ENCODE assay signal across 8 mouse cellular contexts in genomic region chr2:71368086-71368485, GRCm38 (mm10). TPM values are rescaled to one million over a fixed set of nuclear protein-coding genes. Genes with fewer than 3 reads are reported as not detected.
DNase-seq lines count a peak whose midpoint lies in the region; ATAC-seq and TF ChIP-seq lines count a peak whose summit lies in the region.

No protein-coding gene starts in this region.

- no peak for ATAC-seq in limb, embryonic 15.5 days (ENCODE audit: insufficient number of reproducible peaks, low FRiP score, low TSS enrichment, low read depth)

- DNase-seq in gastrocnemius, adult 2 months = no peak
- no peak for DNase-seq in gastrocnemius, postnatal 4 days (ENCODE audit: low spot score in 2 of 2)
- no peak for DNase-seq in spleen, adult 2 months (ENCODE audit: low read depth in 1 of 2, low spot score in 2 of 2)
- DNase-seq in spleen, postnatal 14 days (ENCODE audit: low spot score in 2 of 2) = no peak
- no peak for DNase-seq in ovary, postnatal 14 days (ENCODE audit: low spot score)
- no peak for DNase-seq in thymus, postnatal 0 days (ENCODE audit: low spot score)
- DNase-seq in testis, postnatal 14 days (ENCODE audit: low spot score) = no peak

- intact Hi-C loops in gastrocnemius, adult 2 months (cut with DNase I) = no loop called here

- no peaks in the 10 kb centered on the region for H3K9me3 ChIP-seq in limb, embryonic 15.5 days

- no peak for TF ChIP-seq CTCF in gastrocnemius, adult 2 months (IDR thresholded peaks at IDR 0.05)
- no peak for TF ChIP-seq CTCF in spleen, adult 2 months (IDR thresholded peaks at IDR 0.05; ENCODE audit: extremely low read depth, insufficient read depth, insufficient read length, insufficient replicate concordance)

- no peak overlapping the region for H3K9ac ChIP-seq in limb, embryonic 15.5 days

- peak overlapping the region; percentile 79 for H3K4me3 ChIP-seq in gastrocnemius, adult 2 months
- peak overlapping the region; percentile 45 for H3K4me3 ChIP-seq in spleen, adult 2 months (ENCODE audit: extremely low read depth, insufficient read depth, insufficient read length)
- H3K4me3 ChIP-seq in limb, embryonic 15.5 days = 0 out of 2 replicates have a peak overlapping the region, but pooled peaks have one; percentile 81

- H3K4me1 ChIP-seq in spleen, adult 2 months (ENCODE audit: control insufficient read depth, insufficient read depth, insufficient read length) = no peaks in the 10 kb centered on the region
- H3K4me1 ChIP-seq in limb, embryonic 15.5 days = peaks cover 10% of the 10 kb centered on the region; the same call in 1 of the 2 replicates

- H3K4me2 ChIP-seq in limb, embryonic 15.5 days = peak overlapping the region; percentile 67

- no peaks in the 10 kb centered on the region for H3K27me3 ChIP-seq in spleen, adult 2 months (ENCODE audit: control insufficient read depth, insufficient read depth, low read length)
- H3K27me3 ChIP-seq in limb, embryonic 15.5 days = no peaks in the 10 kb centered on the region

- H3K27ac ChIP-seq in gastrocnemius, adult 2 months = peak overlapping the region; percentile 98
- no peak overlapping the region for H3K27ac ChIP-seq in spleen, adult 2 months (ENCODE audit: insufficient read depth, low read length)
- no peak overlapping the region for H3K27ac ChIP-seq in limb, embryonic 15.5 days

- WGBS in spleen, adult 2 months = 22% methylated on average over 8 of the region's 8 CpGs
- WGBS in limb, embryonic 15.5 days = 40% methylated on average over 8 of the region's 8 CpGs

- TF ChIP-seq POLR2A in spleen, adult 2 months (IDR thresholded peaks at IDR 0.05; ENCODE audit: low read depth, low read length) = no peak

- no peaks in the 10 kb centered on the region; the same call in 1 of the 2 replicates for H3K36me3 ChIP-seq in spleen, adult 2 months (ENCODE audit: control insufficient read depth, insufficient read depth, low read length)
- no peaks in the 10 kb centered on the region for H3K36me3 ChIP-seq in limb, embryonic 15.5 days

RNA-seq across cellular contexts. Expression of gene Slc25a12, which starts 0.5 kb away (rescaled TPM):
- total RNA-seq in gastrocnemius, adult 2 months (2021) = 100 to 1,000 TPM; 344 to 471 TPM
- 100 to 1,000 TPM; 179 to 227 TPM for total RNA-seq in gastrocnemius, postnatal 4 days (2021)
- 18.5 and 25.9 TPM in 2 replicates for polyA plus RNA-seq in spleen, adult 2 months (2012; rRNA removed)
- polyA plus RNA-seq in limb, embryonic 15.5 days (2015; fragmentation: Nextera tagmentation; extraction: Ambion mirVana) = 33.5 and 42.9 TPM in 2 replicates
- polyA plus RNA-seq in thymus, postnatal 0 days (2015; fragmentation: Nextera tagmentation; extraction: Ambion mirVana) = 63.2 and 69.6 TPM in 2 replicates

RNA-seq across cellular contexts. Expression of gene Hat1, which starts 20.7 kb away (rescaled TPM):
- total RNA-seq in gastrocnemius, adult 2 months (2021) = 10 to 100 TPM; 18.0 to 21.3 TPM
- 10 to 100 TPM; 27.2 to 32.3 TPM for total RNA-seq in gastrocnemius, postnatal 4 days (2021)
- 2.5 and 3.4 TPM in 2 replicates for polyA plus RNA-seq in spleen, adult 2 months (2012; rRNA removed)
- polyA plus RNA-seq in limb, embryonic 15.5 days (2015; fragmentation: Nextera tagmentation; extraction: Ambion mirVana) = 93.8 and 107 TPM in 2 replicates
- 147 and 157 TPM in 2 replicates for polyA plus RNA-seq in thymus, postnatal 0 days (2015; fragmentation: Nextera tagmentation; extraction: Ambion mirVana)

Comparison
In these comparisons a context has a peak if more than half of its experiments do, and no peak if none do; other contexts are left out.
1. RNA of gene Hat1, which starts 20.7 kb away (polyA plus RNA-seq): 147 to 157 TPM in thymus, postnatal 0 days and 93.8 to 107 TPM in limb, embryonic 15.5 days; 2.5 to 3.4 TPM in spleen, adult 2 months; every median in the first group is over 10 times any median in the second.
2. Peak in every context shown above with its lines, with median percentiles within 50 percentile points of each other: H3K4me3 ChIP-seq.